Mouse (Mus musculus): ENCODE measurements at regions not wholly inside any gene's neighbourhood (a gene's known extent, or its start where the extent isn't known, plus 50 kb on each side); places are given as distances from the start of the nearest gene placed in this dataset.

- H3K36me3 ChIP-seq (ENCODE audit: control insufficient read depth, insufficient read depth, low read length) = no peaks in the 10 kb centered on the region
- no peaks in the 10 kb centered on the region for H3K27me3 ChIP-seq (ENCODE audit: control insufficient read depth, insufficient read depth, low read length)
- DNase-seq (ENCODE audit: extremely low read depth, low read depth, low spot score) = no peak
- H3K9ac ChIP-seq (ENCODE audit: low read depth, low read length) = no peak overlapping the region
- H3K4me1 ChIP-seq (ENCODE audit: control insufficient read depth, insufficient read depth, low read length) = peaks cover 21% of the 10 kb centered on the region
- TF ChIP-seq CTCF (IDR thresholded peaks at IDR 0.05; ENCODE audit: low read depth, low read length) (no peak), POLR2A (IDR thresholded peaks at IDR 0.05; ENCODE audit: extremely low read depth, insufficient read depth, low read length) (no peak)
- H3K4me3 ChIP-seq (ENCODE audit: insufficient read depth, low read depth, low read length) = no peak overlapping the region
- H3K79me2 ChIP-seq (ENCODE audit: control insufficient read depth, insufficient read depth, low read length) = no peaks in the 10 kb centered on the region
- 84% methylated on average over 2 of the region's 2 CpGs for WGBS
- no peak overlapping the region for H3K27ac ChIP-seq (replicated peaks; ENCODE audit: insufficient read depth, low read depth, low read length)
These were observed 670.7 kb downstream of the Zfp706 start for GRCm38 (mm10) chr15:36336857-36337256.

- peak; percentile 94 for DNase-seq (ENCODE audit: extremely low read depth, low read depth, low spot score)
- H3K79me2 ChIP-seq (ENCODE audit: control insufficient read depth, insufficient read depth, low read length) = no peaks in the 10 kb centered on the region
- no peak overlapping the region for H3K9ac ChIP-seq (ENCODE audit: low read depth, low read length)
- H3K4me1 ChIP-seq (ENCODE audit: control insufficient read depth, insufficient read depth, low read length) = peaks cover 21% of the 10 kb centered on the region
- WGBS = 15% methylated on average over 2 of the region's 2 CpGs
- H3K4me3 ChIP-seq (ENCODE audit: insufficient read depth, low read depth, low read length) = no peak overlapping the region
- H3K27me3 ChIP-seq (ENCODE audit: control insufficient read depth, insufficient read depth, low read length) = no peaks in the 10 kb centered on the region
- H3K36me3 ChIP-seq (ENCODE audit: control insufficient read depth, insufficient read depth, low read length) = no peaks in the 10 kb centered on the region
- peak overlapping the region; percentile 81 for H3K27ac ChIP-seq (replicated peaks; ENCODE audit: insufficient read depth, low read depth, low read length)
- TF ChIP-seq POLR2A (IDR thresholded peaks at IDR 0.05; ENCODE audit: extremely low read depth, insufficient read depth, low read length) (no peak), CTCF (IDR thresholded peaks at IDR 0.05; ENCODE audit: low read depth, low read length) (no peak)
These were observed 672.5 kb downstream of the Zfp706 start for GRCm38 (mm10) chr15:36335116-36335515.

- H3K36me3 ChIP-seq (ENCODE audit: control insufficient read depth, insufficient read depth, low read length) = no peaks in the 10 kb centered on the region
- no peak overlapping the region for H3K9ac ChIP-seq (ENCODE audit: low read depth, low read length)
- H3K4me1 ChIP-seq (ENCODE audit: control insufficient read depth, insufficient read depth, low read length) = peaks cover 21% of the 10 kb centered on the region
- DNase-seq (ENCODE audit: extremely low read depth, low read depth, low spot score) = peak; percentile 66
- no peak overlapping the region for H3K4me3 ChIP-seq (ENCODE audit: insufficient read depth, low read depth, low read length)
- H3K27me3 ChIP-seq (ENCODE audit: control insufficient read depth, insufficient read depth, low read length) = no peaks in the 10 kb centered on the region
- peak overlapping the region; percentile 81 for H3K27ac ChIP-seq (replicated peaks; ENCODE audit: insufficient read depth, low read depth, low read length)
- H3K79me2 ChIP-seq (ENCODE audit: control insufficient read depth, insufficient read depth, low read length) = no peaks in the 10 kb centered on the region
- WGBS = 54% methylated on average over 9 of the region's 9 CpGs
- TF ChIP-seq CTCF (IDR thresholded peaks at IDR 0.05; ENCODE audit: low read depth, low read length) (no peak), POLR2A (IDR thresholded peaks at IDR 0.05; ENCODE audit: extremely low read depth, insufficient read depth, low read length) (no peak)
These were observed 673.0 kb downstream of the Zfp706 start for GRCm38 (mm10) chr15:36334436-36335113.

- Histone ChIP-seq H3K9ac (ENCODE audit: low read depth, low read length) (no peak overlapping the region), H3K36me3 (ENCODE audit: control insufficient read depth, insufficient read depth, low read length) (no peaks in the 10 kb centered on the region), H3K27ac (replicated peaks; ENCODE audit: insufficient read depth, low read depth, low read length) (peak overlapping the region; percentile 28), H3K79me2 (ENCODE audit: control insufficient read depth, insufficient read depth, low read length) (no peaks in the 10 kb centered on the region), H3K4me1 (ENCODE audit: control insufficient read depth, insufficient read depth, low read length) (peaks cover 21% of the 10 kb centered on the region), H3K27me3 (ENCODE audit: control insufficient read depth, insufficient read depth, low read length) (no peaks in the 10 kb centered on the region), H3K4me3 (ENCODE audit: insufficient read depth, low read depth, low read length) (no peak overlapping the region)
- 50% methylated on average over 1 of the region's 1 CpGs for WGBS
- TF ChIP-seq POLR2A (IDR thresholded peaks at IDR 0.05; ENCODE audit: extremely low read depth, insufficient read depth, low read length) (no peak), CTCF (IDR thresholded peaks at IDR 0.05; ENCODE audit: low read depth, low read length) (no peak)
- no peak for DNase-seq (ENCODE audit: extremely low read depth, low read depth, low spot score)
These were observed 673.7 kb downstream of the Zfp706 start for GRCm38 (mm10) chr15:36333857-36334256.

GRCm38 (mm10) chr15:36333265-36333664 lies 674.3 kb downstream of the Zfp706 start:
- DNase-seq (ENCODE audit: extremely low read depth, low read depth, low spot score) = peak; percentile 11
- H3K4me3 ChIP-seq (ENCODE audit: insufficient read depth, low read depth, low read length) = no peak overlapping the region
- no peaks in the 10 kb centered on the region for H3K79me2 ChIP-seq (ENCODE audit: control insufficient read depth, insufficient read depth, low read length)
- H3K27me3 ChIP-seq (ENCODE audit: control insufficient read depth, insufficient read depth, low read length) = no peaks in the 10 kb centered on the region
- no peak overlapping the region for H3K27ac ChIP-seq (replicated peaks; ENCODE audit: insufficient read depth, low read depth, low read length)
- TF ChIP-seq POLR2A (IDR thresholded peaks at IDR 0.05; ENCODE audit: extremely low read depth, insufficient read depth, low read length) (no peak), CTCF (IDR thresholded peaks at IDR 0.05; ENCODE audit: low read depth, low read length) (no peak)
- 41% methylated on average over 3 of the region's 3 CpGs for WGBS
- no peaks in the 10 kb centered on the region for H3K36me3 ChIP-seq (ENCODE audit: control insufficient read depth, insufficient read depth, low read length)
- no peak overlapping the region for H3K9ac ChIP-seq (ENCODE audit: low read depth, low read length)
- H3K4me1 ChIP-seq (ENCODE audit: control insufficient read depth, insufficient read depth, low read length) = peaks cover 21% of the 10 kb centered on the region

Data from liver, adult 2 months (tissue).